Mouse (Mus musculus): Measurements from ENCODE around the gene Casc4. TPM values are rescaled to one million over a fixed set of nuclear protein-coding genes. Genes with fewer than 3 reads are reported as not detected.

Casc4 gene
- 32.2 and 32.4 TPM in 2 replicates for polyA plus RNA-seq (2015; fragmentation: Nextera tagmentation; extraction: Ambion mirVana)

DNA sequence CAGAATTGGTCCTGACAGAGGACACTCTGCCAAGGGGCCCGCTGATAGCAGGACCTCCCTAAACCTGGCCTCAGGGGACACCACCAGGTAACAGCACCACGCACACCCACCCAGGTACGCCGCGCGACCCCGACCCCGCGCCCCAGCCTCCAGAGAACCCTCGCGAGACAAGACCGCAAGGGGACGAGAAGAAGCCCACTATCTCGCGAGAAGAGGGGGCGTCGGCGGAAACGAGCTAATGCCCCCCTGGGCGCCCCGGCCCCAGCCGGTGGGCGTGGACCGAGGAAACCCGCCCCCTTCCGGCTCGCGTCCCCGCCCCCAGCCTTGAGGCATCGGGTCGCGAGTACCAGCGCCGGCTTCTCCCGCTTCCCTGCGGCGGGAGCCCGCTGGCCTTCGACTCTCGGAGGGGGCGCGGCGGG, at the start of gene Casc4:
Casc4 (plus strand) TSS at position 339 of the 419 bp plus-strand sequence.
- H3K9ac ChIP-seq (ENCODE audit: low read depth, low read length), result peak within 1 kb of the TSS; percentile 93
- no peaks in the 10 kb centered on the region for H3K36me3 ChIP-seq (ENCODE audit: control insufficient read depth, insufficient read depth, low read length)
- peak; percentile 96 for ATAC-seq
- peak within 1 kb of the TSS; percentile 89 for H3K27ac ChIP-seq (ENCODE audit: low read depth, low read length)
- H3K9me3 ChIP-seq (ENCODE audit: control insufficient read depth, low read length), result no peaks in the 10 kb centered on the region
- H3K27me3 ChIP-seq (replicated peaks; ENCODE audit: control insufficient read depth, insufficient read depth, low read length), result no peaks in the 10 kb centered on the region
- under 1% methylated on average over 29 of the region's 43 CpGs for WGBS
- H3K4me3 ChIP-seq (ENCODE audit: low read length), result peak within 1 kb of the TSS; percentile 96
- H3K4me2 ChIP-seq (ENCODE audit: low read length), result peak within 1 kb of the TSS; percentile 92
- peaks cover 16% of the 10 kb centered on the region for H3K4me1 ChIP-seq (ENCODE audit: control insufficient read depth, insufficient read depth, low read depth, low read length)

DNA sequence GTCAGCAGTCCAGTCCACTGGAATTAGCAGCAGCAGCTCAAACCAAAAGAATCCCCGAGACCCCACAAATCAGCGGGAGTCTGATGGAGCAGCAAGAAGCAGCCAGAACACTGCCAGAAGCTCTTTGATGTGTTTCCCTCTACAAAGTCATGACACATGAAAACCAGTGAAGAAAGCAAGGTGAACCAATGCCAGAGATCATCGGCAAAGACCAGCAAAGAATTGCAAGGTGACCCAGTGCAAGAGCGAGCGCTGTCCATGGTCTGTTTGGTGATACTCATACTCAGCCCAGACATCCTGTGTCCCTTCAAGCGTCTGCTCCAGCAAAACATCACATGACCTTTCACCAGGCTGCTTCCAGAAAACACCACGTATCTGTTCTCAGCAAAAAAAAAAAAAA, 45.0 kb upstream of the Casc4 start:
- no peaks in the 10 kb centered on the region for H3K36me3 ChIP-seq (ENCODE audit: control insufficient read depth, insufficient read depth, low read length)
- no peak overlapping the region for H3K27ac ChIP-seq (ENCODE audit: low read depth, low read length)
- no peaks in the 10 kb centered on the region for H3K9me3 ChIP-seq (ENCODE audit: control insufficient read depth, low read length)
- H3K4me1 ChIP-seq (ENCODE audit: control insufficient read depth, insufficient read depth, low read depth, low read length), result no peaks in the 10 kb centered on the region
- 92% methylated on average over 7 of the region's 7 CpGs for WGBS
- H3K4me2 ChIP-seq (ENCODE audit: low read length), result no peak overlapping the region
- no peak overlapping the region for H3K4me3 ChIP-seq (ENCODE audit: low read length)
- ATAC-seq, result no peak
- no peak overlapping the region for H3K9ac ChIP-seq (ENCODE audit: low read depth, low read length)
- H3K27me3 ChIP-seq (replicated peaks; ENCODE audit: control insufficient read depth, insufficient read depth, low read length), result no peaks in the 10 kb centered on the region

DNA sequence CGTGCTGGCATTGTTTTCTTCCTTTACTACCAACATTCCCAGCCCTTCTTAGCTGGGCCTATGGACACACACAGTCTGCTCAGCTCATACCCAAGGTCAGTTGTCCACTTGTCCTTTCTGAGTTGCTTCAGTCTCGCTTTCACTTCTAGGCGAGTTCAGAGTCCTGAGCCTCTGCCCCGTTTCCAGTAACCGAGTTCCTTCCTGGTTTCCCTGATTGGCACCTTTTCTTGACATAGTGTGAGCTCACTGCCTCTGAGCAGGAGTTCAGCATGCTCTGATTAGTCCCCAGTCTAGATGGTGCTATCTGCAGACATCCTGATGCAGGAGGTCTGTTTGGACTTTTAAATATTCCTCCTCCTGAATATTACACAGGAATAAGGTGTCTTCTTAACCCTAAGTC, 42.1 kb upstream of the Casc4 start:
- Histone ChIP-seq H3K9ac (ENCODE audit: low read depth, low read length) (no peak overlapping the region), H3K9me3 (ENCODE audit: control insufficient read depth, low read length) (no peaks in the 10 kb centered on the region)
- 73% methylated on average over 5 of the region's 5 CpGs for WGBS

DNA sequence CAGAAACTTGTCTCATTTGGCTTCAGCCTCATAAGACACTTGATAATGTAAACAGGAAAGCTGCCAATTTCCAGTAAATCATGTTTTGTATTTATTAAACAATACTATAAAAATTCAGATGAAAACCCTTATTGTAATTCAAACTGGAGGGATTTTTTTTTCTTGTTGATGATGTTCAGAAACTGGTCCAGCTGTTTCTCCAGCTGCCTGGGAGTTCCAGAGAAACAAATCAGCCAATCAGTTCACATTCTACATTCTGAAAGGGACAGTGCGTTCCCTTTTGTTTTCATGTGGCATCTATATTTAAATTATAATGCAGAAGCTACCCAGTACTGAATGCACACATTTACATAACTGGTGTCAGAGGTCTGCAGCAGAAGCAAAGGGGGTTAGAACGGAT, 40.6 kb upstream of the Casc4 start:
- Histone ChIP-seq H3K27me3 (replicated peaks; ENCODE audit: control insufficient read depth, insufficient read depth, low read length) (no peaks in the 10 kb centered on the region), H3K27ac (ENCODE audit: low read depth, low read length) (no peak overlapping the region), H3K9ac (ENCODE audit: low read depth, low read length) (no peak overlapping the region), H3K4me2 (ENCODE audit: low read length) (no peak overlapping the region), H3K9me3 (ENCODE audit: control insufficient read depth, low read length) (no peaks in the 10 kb centered on the region), H3K4me3 (ENCODE audit: low read length) (no peak overlapping the region), H3K36me3 (ENCODE audit: control insufficient read depth, insufficient read depth, low read length) (no peaks in the 10 kb centered on the region), H3K4me1 (ENCODE audit: control insufficient read depth, insufficient read depth, low read depth, low read length) (no peaks in the 10 kb centered on the region)
- 22% methylated on average over 2 of the region's 2 CpGs for WGBS
- no peak for ATAC-seq

More for the DNA sequence above, 42.1 kb upstream of the Casc4 start:
- Histone ChIP-seq H3K27me3 (replicated peaks; ENCODE audit: control insufficient read depth, insufficient read depth, low read length) (no peaks in the 10 kb centered on the region), H3K27ac (ENCODE audit: low read depth, low read length) (no peak overlapping the region), H3K4me1 (ENCODE audit: control insufficient read depth, insufficient read depth, low read depth, low read length) (no peaks in the 10 kb centered on the region), H3K4me3 (ENCODE audit: low read length) (no peak overlapping the region), H3K36me3 (ENCODE audit: control insufficient read depth, insufficient read depth, low read length) (no peaks in the 10 kb centered on the region), H3K4me2 (ENCODE audit: low read length) (no peak overlapping the region)
- no peak for ATAC-seq

DNA sequence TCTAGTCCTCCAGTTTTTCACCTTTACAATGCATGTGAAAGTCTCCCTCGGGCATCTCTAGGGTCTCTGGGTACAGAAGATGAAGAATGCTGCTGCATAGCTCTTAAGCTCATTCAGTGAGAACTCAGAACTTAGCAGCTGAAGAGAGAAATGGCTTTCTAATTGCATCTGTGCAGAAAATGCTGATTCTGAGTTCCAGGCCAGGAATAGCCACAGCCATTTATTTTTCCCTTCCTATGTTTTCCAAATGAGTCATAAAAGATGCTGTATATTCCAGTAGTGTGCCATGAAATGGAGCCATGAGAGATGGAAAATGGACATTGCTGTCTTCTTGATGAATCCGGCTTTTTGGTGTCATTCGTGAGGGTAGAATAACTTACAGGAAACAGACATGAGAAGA, 38.4 kb upstream of the Casc4 start:
- H3K4me2 ChIP-seq (ENCODE audit: low read length), result no peak overlapping the region
- 83% methylated on average over 3 of the region's 3 CpGs for WGBS
- H3K27ac ChIP-seq (ENCODE audit: low read depth, low read length), result no peak overlapping the region
- H3K4me1 ChIP-seq (ENCODE audit: control insufficient read depth, insufficient read depth, low read depth, low read length), result peaks cover 2% of the 10 kb centered on the region; the same call in 1 of the 2 replicates
- no peak overlapping the region for H3K4me3 ChIP-seq (ENCODE audit: low read length)
- H3K36me3 ChIP-seq (ENCODE audit: control insufficient read depth, insufficient read depth, low read length), result no peaks in the 10 kb centered on the region
- no peak for ATAC-seq
- no peak overlapping the region for H3K9ac ChIP-seq (ENCODE audit: low read depth, low read length)
- no peaks in the 10 kb centered on the region for H3K27me3 ChIP-seq (replicated peaks; ENCODE audit: control insufficient read depth, insufficient read depth, low read length)
- H3K9me3 ChIP-seq (ENCODE audit: control insufficient read depth, low read length), result no peaks in the 10 kb centered on the region

DNA sequence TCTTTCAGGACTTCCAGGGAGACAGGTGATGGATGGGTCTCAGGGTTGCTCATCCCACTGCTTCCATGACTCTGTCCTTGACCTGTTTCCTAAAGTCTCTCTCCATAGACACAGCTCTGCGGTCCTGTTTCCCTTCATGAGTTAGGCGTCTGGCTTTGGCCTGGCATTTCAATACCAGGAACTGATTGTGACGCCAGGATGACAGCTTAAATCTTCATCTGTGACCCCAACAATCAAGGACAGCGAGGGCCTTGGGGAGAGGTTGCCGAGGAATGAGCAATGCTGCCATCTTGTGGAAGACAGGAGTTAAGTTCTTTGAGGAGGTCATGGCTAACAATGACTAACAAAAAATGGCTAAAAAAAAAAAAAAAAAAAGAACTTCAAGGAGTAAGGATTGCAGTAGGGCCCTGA, 34.3 kb upstream of the Casc4 start:
- Histone ChIP-seq H3K27ac (ENCODE audit: low read depth, low read length) (no peak overlapping the region), H3K9ac (ENCODE audit: low read depth, low read length) (no peak overlapping the region), H3K27me3 (replicated peaks; ENCODE audit: control insufficient read depth, insufficient read depth, low read length) (no peaks in the 10 kb centered on the region), H3K4me3 (ENCODE audit: low read length) (no peak overlapping the region), H3K4me1 (ENCODE audit: control insufficient read depth, insufficient read depth, low read depth, low read length) (peaks cover 2% of the 10 kb centered on the region; the same call in 1 of the 2 replicates), H3K4me2 (ENCODE audit: low read length) (no peak overlapping the region), H3K36me3 (ENCODE audit: control insufficient read depth, insufficient read depth, low read length) (no peaks in the 10 kb centered on the region), H3K9me3 (ENCODE audit: control insufficient read depth, low read length) (no peaks in the 10 kb centered on the region)
- WGBS, result 7% methylated on average over 5 of the region's 5 CpGs
- peak; percentile 75 for ATAC-seq

DNA sequence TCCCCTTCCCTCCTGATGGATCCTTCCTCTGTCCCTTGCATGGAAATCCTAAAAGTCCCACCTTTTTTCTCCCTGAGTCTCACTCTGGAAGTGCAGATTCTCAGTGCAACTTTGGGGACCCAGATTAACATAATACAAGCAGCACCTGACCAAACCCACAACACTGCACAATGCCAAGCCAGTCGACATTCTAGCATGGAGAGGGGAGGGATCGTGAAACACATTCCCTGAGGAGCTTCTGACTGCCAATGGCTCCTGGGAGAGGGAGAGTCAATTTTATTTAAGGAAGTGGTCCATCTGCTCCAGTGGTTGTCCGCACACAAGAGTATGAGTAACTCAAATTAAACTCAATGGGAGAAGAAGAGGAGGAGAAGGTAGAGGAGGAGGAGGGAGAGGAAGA, 31.8 kb upstream of the Casc4 start:
- Histone ChIP-seq H3K4me2 (ENCODE audit: low read length) (no peak overlapping the region), H3K9ac (ENCODE audit: low read depth, low read length) (no peak overlapping the region), H3K9me3 (ENCODE audit: control insufficient read depth, low read length) (no peaks in the 10 kb centered on the region), H3K27me3 (replicated peaks; ENCODE audit: control insufficient read depth, insufficient read depth, low read length) (no peaks in the 10 kb centered on the region), H3K4me3 (ENCODE audit: low read length) (no peak overlapping the region), H3K27ac (ENCODE audit: low read depth, low read length) (no peak overlapping the region), H3K36me3 (ENCODE audit: control insufficient read depth, insufficient read depth, low read length) (no peaks in the 10 kb centered on the region), H3K4me1 (ENCODE audit: control insufficient read depth, insufficient read depth, low read depth, low read length) (peaks cover 2% of the 10 kb centered on the region; the same call in 1 of the 2 replicates)
- 36% methylated on average over 3 of the region's 3 CpGs for WGBS
- ATAC-seq, result no peak

DNA sequence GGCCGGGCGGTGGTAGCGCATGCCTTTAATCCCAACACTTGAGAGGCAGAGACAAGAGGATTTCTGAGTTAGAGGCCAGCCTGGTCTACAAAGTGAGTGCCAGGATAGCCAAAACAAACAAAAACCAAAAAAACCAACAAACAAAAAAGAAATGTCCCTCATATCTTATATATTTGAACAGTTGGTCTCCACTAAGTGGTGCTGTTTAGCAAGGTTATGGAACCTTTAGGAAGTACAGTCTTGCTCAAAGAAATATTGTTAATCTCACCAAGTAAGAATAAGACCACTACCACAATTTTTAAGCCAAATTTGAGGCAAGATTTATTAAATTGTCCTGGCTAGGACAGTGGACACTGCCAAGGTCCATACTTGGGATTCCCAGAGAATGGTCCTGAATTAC, 25.3 kb upstream of the Casc4 start:
- Histone ChIP-seq H3K27me3 (replicated peaks; ENCODE audit: control insufficient read depth, insufficient read depth, low read length) (no peaks in the 10 kb centered on the region), H3K4me3 (ENCODE audit: low read length) (no peak overlapping the region), H3K36me3 (ENCODE audit: control insufficient read depth, insufficient read depth, low read length) (no peaks in the 10 kb centered on the region), H3K9ac (ENCODE audit: low read depth, low read length) (no peak overlapping the region), H3K4me2 (ENCODE audit: low read length) (no peak overlapping the region), H3K9me3 (ENCODE audit: control insufficient read depth, low read length) (no peaks in the 10 kb centered on the region), H3K27ac (ENCODE audit: low read depth, low read length) (no peak overlapping the region), H3K4me1 (ENCODE audit: control insufficient read depth, insufficient read depth, low read depth, low read length) (no peaks in the 10 kb centered on the region)
- 100% methylated on average over 3 of the region's 3 CpGs for WGBS
- no peak for ATAC-seq

DNA sequence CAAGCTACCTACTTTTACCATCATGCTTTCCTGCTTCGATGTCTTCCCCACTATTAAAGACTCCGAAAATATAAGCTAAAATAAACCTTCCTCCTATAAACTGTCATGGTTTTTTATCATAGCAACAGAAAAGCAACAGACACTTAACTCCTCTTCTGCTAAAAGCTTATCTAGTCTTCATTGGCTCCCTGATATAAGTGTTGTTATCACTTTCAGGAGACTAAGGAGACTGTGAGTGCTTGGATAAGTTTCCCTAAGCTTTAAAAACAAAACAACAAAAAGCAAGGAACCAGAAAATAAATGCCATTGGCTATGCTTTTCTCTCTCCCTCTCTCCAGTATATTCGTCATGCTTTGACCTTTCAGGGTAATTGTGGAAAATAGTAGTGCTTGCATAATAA, 24.5 kb upstream of the Casc4 start:
- H3K9ac ChIP-seq (ENCODE audit: low read depth, low read length), result no peak overlapping the region
- no peak for ATAC-seq
- no peak overlapping the region for H3K27ac ChIP-seq (ENCODE audit: low read depth, low read length)
- H3K4me2 ChIP-seq (ENCODE audit: low read length), result no peak overlapping the region
- no peaks in the 10 kb centered on the region for H3K4me1 ChIP-seq (ENCODE audit: control insufficient read depth, insufficient read depth, low read depth, low read length)
- no peaks in the 10 kb centered on the region for H3K36me3 ChIP-seq (ENCODE audit: control insufficient read depth, insufficient read depth, low read length)
- WGBS, result 81% methylated on average over 3 of the region's 3 CpGs
- H3K9me3 ChIP-seq (ENCODE audit: control insufficient read depth, low read length), result no peaks in the 10 kb centered on the region
- no peaks in the 10 kb centered on the region for H3K27me3 ChIP-seq (replicated peaks; ENCODE audit: control insufficient read depth, insufficient read depth, low read length)
- no peak overlapping the region for H3K4me3 ChIP-seq (ENCODE audit: low read length)

DNA sequence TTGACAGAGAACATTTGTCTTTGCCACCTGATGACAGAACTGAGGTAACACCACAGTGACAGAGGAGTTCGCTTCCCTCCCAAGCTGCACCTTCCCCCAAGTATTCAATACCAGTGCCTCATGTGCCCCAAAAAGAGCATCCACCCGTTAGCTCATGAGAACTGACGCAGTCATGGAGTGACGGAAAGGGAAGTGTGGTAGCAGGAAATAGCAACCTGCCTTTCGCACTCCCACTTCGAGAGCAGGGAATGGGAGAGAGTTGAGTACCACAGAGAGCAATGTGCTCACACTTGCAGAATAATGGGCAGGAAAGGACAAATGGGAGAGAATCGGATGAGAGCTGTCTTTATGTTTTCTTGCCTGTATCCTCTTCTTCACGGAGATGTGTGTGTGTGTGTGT, 20.7 kb upstream of the Casc4 start:
- no peaks in the 10 kb centered on the region for H3K36me3 ChIP-seq (ENCODE audit: control insufficient read depth, insufficient read depth, low read length)
- H3K4me1 ChIP-seq (ENCODE audit: control insufficient read depth, insufficient read depth, low read depth, low read length), result no peaks in the 10 kb centered on the region
- ATAC-seq, result no peak
- H3K4me2 ChIP-seq (ENCODE audit: low read length), result no peak overlapping the region
- no peaks in the 10 kb centered on the region for H3K27me3 ChIP-seq (replicated peaks; ENCODE audit: control insufficient read depth, insufficient read depth, low read length)
- 76% methylated on average over 8 of the region's 8 CpGs for WGBS
- no peak overlapping the region for H3K4me3 ChIP-seq (ENCODE audit: low read length)
- no peak overlapping the region for H3K9ac ChIP-seq (ENCODE audit: low read depth, low read length)
- H3K27ac ChIP-seq (ENCODE audit: low read depth, low read length), result no peak overlapping the region
- H3K9me3 ChIP-seq (ENCODE audit: control insufficient read depth, low read length), result no peaks in the 10 kb centered on the region
